Mouse (Mus musculus) 416B (cell line): ENCODE data around the gene Ywhaq.

Experiments used
- DNase-seq: peaks from one replicate; pipeline ENCODE4 v3.0.0; 2011; ENCODE audit warnings: low read depth

Ywhaq gene

GRCm38 (mm10) chr12:21409651-21410050, 7.8 kb downstream of the Ywhaq start:
- DNase-seq: peak; percentile 86

DNA sequence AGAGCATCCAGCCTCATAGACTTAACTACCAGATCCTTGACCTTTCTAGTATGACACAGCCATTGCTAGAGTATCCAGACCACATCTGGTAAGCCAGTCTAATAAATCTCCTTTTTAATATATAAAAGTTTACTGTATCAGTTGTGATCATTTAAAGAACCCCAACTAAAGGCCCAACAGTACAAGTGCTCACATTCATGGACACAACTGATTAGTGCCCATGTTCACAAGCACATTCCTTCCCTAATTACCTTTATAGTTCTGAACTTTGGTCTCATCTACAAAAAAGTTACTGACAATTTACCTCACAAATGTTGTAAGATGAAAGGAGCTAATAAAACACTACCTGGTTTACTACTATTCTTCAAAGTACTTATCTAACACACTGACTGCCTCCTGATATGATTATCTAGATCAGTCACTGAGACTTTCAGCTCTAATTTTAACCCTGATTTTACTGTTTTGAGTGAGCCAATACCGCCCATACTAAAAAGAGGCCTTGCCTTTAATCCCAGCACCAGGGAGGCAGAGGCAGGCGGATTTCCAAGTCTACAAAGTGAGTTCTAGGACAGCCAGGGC, 8.6 kb downstream of the Ywhaq start:
- DNase-seq: no peak

DNA sequence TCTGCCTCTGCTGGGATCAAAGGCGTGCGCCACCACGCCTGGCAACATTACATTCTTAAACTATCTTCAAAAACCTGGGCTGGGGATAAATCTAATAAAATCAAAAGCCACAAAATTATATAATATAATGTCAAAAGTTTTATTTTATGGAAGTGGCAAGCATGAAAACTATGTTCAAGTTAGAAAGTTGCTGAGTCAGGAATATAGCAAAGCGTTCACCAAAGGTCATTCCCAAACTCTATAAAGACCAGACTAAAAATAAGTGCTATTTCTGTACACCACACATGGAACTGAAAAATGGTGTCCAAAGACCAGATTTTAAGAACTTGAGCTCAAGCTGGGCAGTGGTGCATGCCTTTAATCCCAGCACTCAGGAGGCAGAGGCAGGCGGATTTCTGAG, 14.7 kb downstream of the Ywhaq start:
- DNase-seq: no peak

- no peak for DNase-seq
Observed at GRCm38 (mm10) chr12:21386201-21386600, 31.2 kb downstream of the Ywhaq start.

GRCm38 (mm10) chr12:21378765-21379346, 38.6 kb downstream of the Ywhaq start:
- DNase-seq: peak; percentile 78

DNA sequence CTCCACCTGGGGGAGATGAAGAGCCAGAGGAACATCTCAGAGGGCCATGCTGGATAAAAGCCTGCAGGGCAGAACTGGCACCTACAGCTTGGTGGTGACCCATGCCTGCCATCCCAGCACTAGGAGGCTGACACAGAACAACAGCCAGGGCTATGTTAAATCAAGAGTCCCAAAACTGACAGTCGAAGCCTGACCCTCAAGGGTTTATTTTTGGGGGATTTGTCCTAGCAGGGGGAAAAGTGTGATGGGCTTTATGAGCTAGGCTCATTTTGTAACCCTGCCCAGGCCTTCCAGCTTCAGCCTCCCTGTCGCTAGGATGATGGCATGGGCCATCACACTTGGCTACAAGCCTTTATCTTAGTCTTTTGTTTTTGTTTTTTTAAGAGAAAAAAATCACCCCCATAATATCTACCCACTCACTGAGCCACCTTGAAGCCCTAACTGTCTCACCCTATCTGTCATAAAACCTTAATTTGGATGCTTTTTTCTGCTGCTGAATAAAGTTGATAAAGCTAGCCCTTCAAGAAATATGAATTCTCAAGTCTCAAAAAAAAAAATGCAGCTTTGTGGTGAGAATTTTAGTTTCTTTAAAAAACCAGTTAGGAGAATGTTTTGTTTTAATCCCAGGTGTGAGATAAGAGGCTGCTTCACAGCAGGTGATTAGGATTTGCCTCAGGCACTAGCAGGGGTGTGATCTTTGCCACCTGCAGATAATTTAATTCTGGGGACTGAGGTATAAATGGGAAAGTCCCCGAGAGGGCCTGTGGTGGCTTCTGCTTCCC, 41.9 kb downstream of the Ywhaq start:
- DNase-seq: no peak

DNA sequence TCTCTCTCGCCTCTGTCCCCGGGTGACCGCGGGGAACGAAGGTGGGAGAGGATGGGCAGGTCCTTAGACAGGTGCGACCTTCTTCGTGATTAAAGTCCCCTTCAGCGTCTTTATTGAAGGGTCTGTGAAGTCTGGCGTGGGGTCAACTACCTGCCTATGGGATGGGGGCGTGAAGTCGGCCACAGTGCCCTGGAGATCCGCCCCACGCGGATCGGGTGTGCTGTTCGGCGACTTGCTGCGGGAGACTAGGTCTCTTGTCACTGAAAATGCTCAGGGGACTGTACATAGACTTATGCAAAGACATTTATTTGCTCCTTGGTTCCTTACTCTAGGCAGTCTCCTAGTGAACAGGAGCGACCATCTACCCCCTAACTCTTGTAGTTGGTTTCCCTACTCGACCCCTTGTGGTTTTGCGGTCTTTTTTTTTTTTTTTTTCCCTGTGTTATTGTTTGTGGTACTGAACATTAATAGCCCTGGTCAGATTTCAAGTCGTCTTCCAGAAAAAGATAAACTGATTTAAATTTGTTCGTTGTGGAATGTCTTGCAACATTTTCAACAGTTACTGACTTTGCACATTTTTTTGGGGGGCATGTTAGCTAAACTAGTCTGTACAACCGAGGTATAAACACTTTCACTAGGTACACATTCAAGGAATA, 43.5 kb downstream of the Ywhaq start:
- peak; percentile 83 for DNase-seq

- DNase-seq: peak; percentile 94
Observed at GRCm38 (mm10) chr12:21373100-21373819, 44.2 kb downstream of the Ywhaq start, which contains the start of gene Adam17. TSS of gene Adam17 (minus strand) at chr12:21373632.

DNA sequence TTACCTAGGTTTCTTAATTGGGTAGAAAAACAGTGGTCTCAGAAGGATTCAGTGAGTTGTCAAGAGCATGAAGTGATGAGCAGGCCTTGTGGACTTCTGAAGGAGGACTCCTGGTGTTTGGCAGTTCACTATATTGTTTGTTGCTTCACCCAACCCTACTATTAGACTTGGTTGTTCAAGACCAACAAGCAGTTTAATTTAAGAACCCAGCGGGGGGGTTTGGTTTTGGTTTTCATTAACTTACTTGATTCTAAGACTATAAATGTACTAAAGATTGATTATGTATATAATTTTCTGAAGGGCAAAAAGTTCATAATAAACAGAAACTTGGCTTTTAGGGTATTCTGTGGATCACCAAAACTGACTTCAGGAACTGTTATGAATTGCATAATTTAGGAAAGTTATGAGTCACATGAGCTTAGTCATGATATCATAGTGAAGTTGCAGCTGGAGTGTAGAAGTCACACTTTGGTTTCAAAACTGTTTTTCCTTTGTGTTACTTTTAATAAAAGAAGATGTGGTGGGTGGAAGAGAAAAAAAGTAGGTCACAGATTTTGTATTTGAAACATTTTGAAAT, 47.3 kb downstream of the Ywhaq start:
- peak; percentile 90 for DNase-seq

DNA sequence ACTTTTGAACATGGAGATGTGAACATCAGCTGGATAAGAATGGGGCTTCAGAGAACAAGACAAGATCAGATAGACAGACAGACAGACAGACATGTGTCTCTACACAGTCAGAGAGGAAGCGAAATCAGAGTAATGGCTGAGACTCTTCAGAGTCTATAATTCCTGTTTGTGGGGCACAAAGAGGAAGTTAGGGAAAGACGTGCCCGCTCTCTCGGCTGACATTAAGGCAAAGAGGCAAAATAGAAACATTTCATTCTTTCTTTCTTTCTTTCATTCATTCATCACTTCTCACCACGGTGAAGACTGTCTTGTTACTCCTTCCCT, 48.4 kb downstream of the Ywhaq start:
- DNase-seq: peak; percentile 28

DNA sequence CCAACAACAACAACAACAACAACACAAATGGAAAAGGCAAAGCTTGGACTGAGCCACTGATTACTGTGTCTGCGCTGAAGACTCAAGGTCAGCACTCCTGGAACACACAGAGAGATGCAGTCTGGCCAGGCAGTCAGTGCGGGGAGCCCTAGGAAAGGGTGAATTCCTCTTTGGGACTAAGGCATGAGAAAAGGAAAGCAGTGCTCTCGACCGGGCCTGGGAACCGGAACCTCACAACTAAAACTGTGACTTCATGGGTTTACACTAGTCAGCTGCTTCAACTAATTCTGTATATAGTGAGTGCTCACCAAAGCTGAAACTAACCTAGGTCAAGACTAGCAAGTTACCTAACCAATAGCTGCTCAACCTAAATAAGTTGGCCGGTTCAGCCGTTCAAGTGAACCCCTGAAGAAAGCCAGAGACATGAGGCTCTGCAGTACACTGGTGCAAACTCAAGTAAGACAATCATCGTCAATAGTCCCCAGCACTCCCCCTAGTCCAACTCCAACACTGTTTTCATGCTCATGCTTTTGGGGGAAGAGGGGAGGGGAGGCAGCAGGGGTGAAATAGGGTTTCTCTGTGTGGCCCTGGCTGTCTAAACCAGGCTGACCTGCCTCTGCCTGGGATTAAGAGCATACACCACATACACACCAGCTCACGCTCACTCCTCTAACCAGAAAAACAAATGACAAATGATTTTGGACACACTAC, 48.9 kb downstream of the Ywhaq start:
- no peak for DNase-seq

DNA sequence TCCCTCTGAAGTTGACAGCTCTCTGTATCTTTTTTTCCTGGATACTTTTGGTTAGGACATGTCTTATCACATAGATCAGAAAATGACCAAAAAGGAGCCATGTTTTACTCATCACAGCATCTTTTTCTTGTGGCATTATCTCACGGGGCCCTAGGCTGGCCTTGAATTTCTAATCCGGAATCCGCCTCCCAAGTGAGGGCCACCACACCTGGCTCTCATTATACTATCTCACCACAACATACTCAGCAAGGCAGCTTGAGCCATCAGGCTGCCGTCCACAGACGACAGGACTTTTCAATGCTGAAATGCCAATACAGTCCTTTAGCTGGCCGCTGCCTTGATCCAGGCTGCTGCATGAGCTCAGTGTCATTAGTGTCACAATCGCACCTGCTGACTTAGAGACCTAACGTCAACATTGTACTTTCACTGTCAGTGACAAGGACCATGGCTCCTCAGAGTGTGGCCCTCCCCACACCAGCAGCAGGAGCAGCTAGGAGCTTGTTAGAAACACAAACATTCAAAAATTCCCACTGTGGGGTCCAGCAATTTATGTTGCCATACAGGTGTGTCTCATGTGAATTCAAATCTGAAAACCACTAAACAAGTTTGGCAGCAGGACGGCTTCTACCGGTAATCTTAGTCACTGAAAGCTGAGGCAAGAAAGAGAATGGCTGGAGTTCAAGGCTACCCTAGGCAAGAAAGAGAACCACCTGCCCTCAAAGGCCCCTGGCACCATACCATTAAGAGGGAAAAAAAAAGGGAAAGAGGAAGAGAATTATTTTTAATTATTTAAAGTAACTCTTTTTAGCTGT, 52.6 kb downstream of the Ywhaq start:
- no peak for DNase-seq

DNA sequence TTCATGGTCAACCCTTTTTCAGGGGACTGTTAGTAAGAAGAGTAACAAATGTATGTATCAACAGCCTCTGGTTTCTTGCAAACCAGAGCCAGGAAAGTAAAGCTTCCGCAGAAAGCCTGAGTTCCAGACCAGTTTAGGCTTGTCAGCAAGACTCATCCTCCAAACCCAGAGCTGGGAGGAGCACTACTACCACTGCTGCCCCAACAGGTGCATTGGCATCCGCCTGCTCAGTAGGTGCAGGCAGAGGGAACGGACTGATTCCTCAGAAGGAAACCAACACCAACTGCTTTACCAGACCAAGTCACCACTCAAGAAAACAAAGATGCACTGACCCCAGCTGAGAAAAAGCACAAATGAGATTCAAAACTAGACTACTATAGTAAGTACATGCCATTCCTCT, 54.2 kb downstream of the Ywhaq start:
- DNase-seq: no peak

GRCm38 (mm10) chr12:21362686-21363085, 54.8 kb downstream of the Ywhaq start:
- no peak for DNase-seq

DNA sequence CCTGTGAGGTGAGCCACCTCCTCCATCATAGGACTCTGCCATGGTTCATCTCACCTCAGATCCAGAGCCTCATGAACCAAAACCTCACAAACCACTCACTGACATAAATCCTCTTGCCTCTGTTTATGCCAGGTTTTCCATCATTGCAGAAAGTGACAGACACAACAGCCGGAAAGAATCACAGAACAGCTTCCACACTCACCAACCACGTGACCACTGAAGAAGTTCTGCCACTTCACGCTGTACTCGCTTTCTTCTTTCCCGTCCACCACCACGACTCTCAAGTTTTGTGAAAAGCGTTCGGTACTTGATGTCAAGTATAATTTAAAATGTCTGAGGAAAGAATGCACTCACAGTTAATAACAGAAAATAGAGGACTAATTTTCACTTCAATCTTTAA, 63.8 kb downstream of the Ywhaq start:
- no peak for DNase-seq

GRCm38 (mm10) chr12:21350113-21350876, 67.1 kb downstream of the Ywhaq start:
- DNase-seq: no peak

- no peak for DNase-seq
Observed at GRCm38 (mm10) chr12:21346972-21347371, 70.5 kb downstream of the Ywhaq start.

GRCm38 (mm10) chr12:21340674-21341073, 76.8 kb downstream of the Ywhaq start:
- no peak for DNase-seq
